Mouse (Mus musculus): ENCODE results near the gene E330021D16Rik. TPM values are rescaled to one million over a fixed set of nuclear protein-coding genes. Genes with fewer than 3 reads are reported as not detected.
A peak's percentile ranks its signal among the peaks of the same experiment; 100 is the strongest.

The E330021D16Rik gene
- polyA plus RNA-seq, 1 experiment from 2014 or later: not detected

- Histone ChIP-seq H3K4me1 (replicated peaks) (peaks cover 14% of the 10 kb centered on the region), H3K4me2 (no peak overlapping the region), H3K27me3 (no peaks in the 10 kb centered on the region), H3K9ac (no peak overlapping the region), H3K4me3 (no peak overlapping the region), H3K36me3 (no peaks in the 10 kb centered on the region), H3K9me3 (replicated peaks) (no peaks in the 10 kb centered on the region), H3K27ac (no peak overlapping the region)
- WGBS: 64% methylated on average over 17 of the region's 17 CpGs
- no peak for ATAC-seq (replicated peaks; ENCODE audit: insufficient number of reproducible peaks, insufficient read depth, low FRiP score, low read depth)
These were observed 3.8 kb upstream of the E330021D16Rik start for GRCm38 (mm10) chr6:136418889-136419835.

- H3K27ac ChIP-seq: no peak overlapping the region
These were observed 3.0 kb upstream of the E330021D16Rik start for GRCm38 (mm10) chr6:136418333-136418848.

DNA sequence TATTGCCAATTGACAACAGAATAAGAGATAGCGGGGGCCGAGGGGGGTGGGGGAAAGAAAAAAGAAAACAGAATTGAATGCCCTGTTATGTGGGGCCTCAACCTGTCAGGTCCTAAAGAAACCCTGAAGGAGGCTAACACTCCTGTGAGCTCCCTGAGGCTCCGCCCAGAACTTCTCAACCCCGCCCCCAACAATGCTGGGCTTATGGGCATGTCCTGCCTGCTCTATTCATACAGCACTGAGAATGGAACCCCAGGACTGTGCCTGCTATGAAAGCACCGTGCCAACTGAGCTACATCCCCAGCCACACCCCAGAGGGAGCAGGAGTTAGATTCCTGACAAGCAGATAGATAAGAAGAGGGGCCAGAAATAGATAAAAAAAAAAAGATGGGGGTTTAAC, 2.5 kb upstream of the E330021D16Rik start:
- Histone ChIP-seq H3K9ac (no peak overlapping the region), H3K9me3 (replicated peaks) (no peaks in the 10 kb centered on the region), H3K4me2 (peak overlapping the region; percentile 21; the same call in 1 of the 2 replicates), H3K4me3 (no peak overlapping the region), H3K27me3 (no peaks in the 10 kb centered on the region), H3K4me1 (replicated peaks) (peaks cover 14% of the 10 kb centered on the region), H3K36me3 (no peaks in the 10 kb centered on the region), H3K27ac (no peak overlapping the region)
- ATAC-seq (replicated peaks; ENCODE audit: insufficient number of reproducible peaks, insufficient read depth, low FRiP score, low read depth): no peak; the same call in 1 of the 2 replicates
- 70% methylated on average over 5 of the region's 5 CpGs for WGBS

More at GRCm38 (mm10) chr6:136418333-136418848, 3.0 kb upstream of the E330021D16Rik start:
- peaks cover 14% of the 10 kb centered on the region for H3K4me1 ChIP-seq (replicated peaks)
- no peaks in the 10 kb centered on the region for H3K27me3 ChIP-seq
- WGBS: 22% methylated on average over 8 of the region's 8 CpGs
- H3K9ac ChIP-seq: no peak overlapping the region
- H3K4me2 ChIP-seq: peak overlapping the region; percentile 21
- no peaks in the 10 kb centered on the region for H3K9me3 ChIP-seq (replicated peaks)
- no peak for ATAC-seq (replicated peaks; ENCODE audit: insufficient number of reproducible peaks, insufficient read depth, low FRiP score, low read depth)
- H3K4me3 ChIP-seq: no peak overlapping the region
- H3K36me3 ChIP-seq: no peaks in the 10 kb centered on the region

GRCm38 (mm10) chr6:136413856-136414362, 1.5 kb downstream of the E330021D16Rik start:
- H3K9me3 ChIP-seq (replicated peaks): no peaks in the 10 kb centered on the region
- no peak for ATAC-seq (replicated peaks; ENCODE audit: insufficient number of reproducible peaks, insufficient read depth, low FRiP score, low read depth)
- WGBS: 84% methylated on average over 5 of the region's 5 CpGs
- no peak overlapping the region for H3K4me3 ChIP-seq
- no peak overlapping the region for H3K27ac ChIP-seq
- H3K4me1 ChIP-seq (replicated peaks): peaks cover 9% of the 10 kb centered on the region
- H3K27me3 ChIP-seq: no peaks in the 10 kb centered on the region
- H3K36me3 ChIP-seq: no peaks in the 10 kb centered on the region
- H3K4me2 ChIP-seq: no peak overlapping the region
- no peak overlapping the region for H3K9ac ChIP-seq

DNA sequence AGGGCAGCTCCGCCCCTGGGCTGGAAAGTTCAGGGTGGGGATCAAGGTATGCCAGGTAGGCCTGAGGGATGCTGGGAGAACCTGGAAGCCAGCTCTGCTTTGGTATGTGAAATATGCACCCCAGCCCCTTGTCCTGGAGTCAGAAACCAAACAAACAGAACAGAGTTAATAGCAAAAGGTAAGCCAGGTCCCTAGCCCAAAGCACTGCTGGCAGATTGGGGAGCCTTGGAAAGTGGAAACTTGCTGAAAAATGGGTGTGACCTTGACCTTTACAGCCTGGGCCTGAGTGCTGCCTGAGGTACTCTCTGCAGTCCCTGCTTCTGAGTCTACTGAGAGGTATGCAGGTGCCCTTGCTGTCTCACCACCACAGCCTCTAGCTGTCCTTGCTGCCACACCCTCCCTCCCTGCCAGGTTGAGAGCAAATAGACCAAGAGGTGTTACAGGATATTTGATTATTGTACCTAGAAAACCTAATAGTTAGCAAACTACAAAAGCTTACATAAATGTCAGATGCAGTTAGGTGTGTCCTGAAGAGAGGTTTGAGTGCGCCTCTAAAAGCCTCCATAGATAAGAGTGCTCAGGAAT, 7.7 kb downstream of the E330021D16Rik start:
- Histone ChIP-seq H3K27me3 (no peaks in the 10 kb centered on the region), H3K4me1 (replicated peaks) (no peaks in the 10 kb centered on the region), H3K36me3 (no peaks in the 10 kb centered on the region), H3K27ac (no peak overlapping the region), H3K4me2 (no peak overlapping the region), H3K4me3 (no peak overlapping the region), H3K9me3 (replicated peaks) (no peaks in the 10 kb centered on the region), H3K9ac (no peak overlapping the region)
- 64% methylated on average over 2 of the region's 2 CpGs for WGBS
- ATAC-seq (replicated peaks; ENCODE audit: insufficient number of reproducible peaks, insufficient read depth, low FRiP score, low read depth): no peak

DNA sequence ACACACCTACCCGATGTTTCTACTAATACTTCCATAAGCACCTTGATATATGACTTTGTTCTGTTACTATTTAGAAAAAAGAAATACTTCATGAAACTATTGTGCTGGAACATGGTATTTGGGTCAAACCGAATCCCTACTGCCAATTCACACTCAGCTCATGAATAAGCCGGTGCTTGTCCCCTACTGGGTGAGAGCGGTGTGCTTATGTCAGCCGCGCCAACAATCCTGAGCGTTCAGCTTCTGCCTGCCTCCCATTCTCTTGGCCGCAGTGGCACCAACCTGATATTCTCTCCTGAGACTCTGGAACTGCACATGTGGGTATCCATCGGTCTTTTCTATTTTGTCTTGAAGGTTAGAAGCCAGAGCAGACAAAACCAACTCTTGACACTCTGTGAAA, 18.5 kb downstream of the E330021D16Rik start:
- no peaks in the 10 kb centered on the region for H3K27me3 ChIP-seq
- WGBS: 89% methylated on average over 9 of the region's 9 CpGs
- no peak overlapping the region for H3K9ac ChIP-seq
- no peaks in the 10 kb centered on the region for H3K36me3 ChIP-seq
- no peak overlapping the region for H3K4me2 ChIP-seq
- no peak overlapping the region for H3K4me3 ChIP-seq
- no peak for ATAC-seq (replicated peaks; ENCODE audit: insufficient number of reproducible peaks, insufficient read depth, low FRiP score, low read depth)
- H3K4me1 ChIP-seq (replicated peaks): no peaks in the 10 kb centered on the region
- 0 out of 2 replicates have a peak, but pooled peaks cover 2% of the 10 kb centered on the region for H3K9me3 ChIP-seq (replicated peaks)
- H3K27ac ChIP-seq: no peak overlapping the region

- H3K4me1 ChIP-seq (replicated peaks): no peaks in the 10 kb centered on the region
- no peak overlapping the region for H3K4me3 ChIP-seq
- H3K9me3 ChIP-seq (replicated peaks): 0 out of 2 replicates have a peak, but pooled peaks cover 2% of the 10 kb centered on the region
- H3K9ac ChIP-seq: no peak overlapping the region
- 56% methylated on average over 9 of the region's 9 CpGs for WGBS
- H3K27me3 ChIP-seq: no peaks in the 10 kb centered on the region
- H3K36me3 ChIP-seq: no peaks in the 10 kb centered on the region
- H3K27ac ChIP-seq: no peak overlapping the region
- ATAC-seq (replicated peaks; ENCODE audit: insufficient number of reproducible peaks, insufficient read depth, low FRiP score, low read depth): no peak
- no peak overlapping the region for H3K4me2 ChIP-seq
These were observed 25.1 kb downstream of the E330021D16Rik start for GRCm38 (mm10) chr6:136390262-136390661.

DNA sequence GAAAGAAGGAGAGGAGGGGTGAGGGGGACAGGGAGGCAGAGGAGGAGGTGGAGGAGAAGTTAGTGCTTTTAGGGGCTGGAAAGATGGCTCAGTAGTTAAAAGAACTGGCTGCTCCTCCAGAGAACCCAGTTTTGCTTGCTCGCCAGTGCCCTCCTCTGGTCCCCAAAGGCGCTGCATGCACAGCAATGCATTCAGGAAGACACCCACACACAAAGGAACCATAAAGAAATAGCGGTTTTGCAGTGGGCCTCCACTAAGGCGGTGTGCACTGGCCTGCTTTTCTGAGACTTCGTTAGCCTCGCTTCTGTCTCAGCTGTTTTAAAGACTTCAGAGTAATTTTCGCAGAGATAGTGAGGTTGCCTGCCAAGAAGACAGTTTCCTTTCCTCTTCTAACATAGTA, 30.1 kb downstream of the E330021D16Rik start:
- Histone ChIP-seq H3K9ac (no peak overlapping the region), H3K36me3 (no peaks in the 10 kb centered on the region), H3K27ac (no peak overlapping the region), H3K9me3 (replicated peaks) (no peaks in the 10 kb centered on the region), H3K4me2 (no peak overlapping the region), H3K4me1 (replicated peaks) (no peaks in the 10 kb centered on the region), H3K4me3 (no peak overlapping the region), H3K27me3 (no peaks in the 10 kb centered on the region)
- 76% methylated on average over 7 of the region's 7 CpGs for WGBS
- no peak for ATAC-seq (replicated peaks; ENCODE audit: insufficient number of reproducible peaks, insufficient read depth, low FRiP score, low read depth)

GRCm38 (mm10) chr6:136383218-136383617, 32.2 kb downstream of the E330021D16Rik start:
- no peaks in the 10 kb centered on the region for H3K4me1 ChIP-seq (replicated peaks)
- 77% methylated on average over 3 of the region's 3 CpGs for WGBS
- ATAC-seq (replicated peaks; ENCODE audit: insufficient number of reproducible peaks, insufficient read depth, low FRiP score, low read depth): no peak

GRCm38 (mm10) chr6:136376097-136376496, 39.3 kb downstream of the E330021D16Rik start:
- H3K4me1 ChIP-seq (replicated peaks): no peaks in the 10 kb centered on the region
- H3K27ac ChIP-seq: no peak overlapping the region
- H3K36me3 ChIP-seq: no peaks in the 10 kb centered on the region
- no peaks in the 10 kb centered on the region for H3K9me3 ChIP-seq (replicated peaks)
- no peak overlapping the region for H3K4me3 ChIP-seq
- H3K9ac ChIP-seq: no peak overlapping the region
- H3K27me3 ChIP-seq: no peaks in the 10 kb centered on the region
- no peak overlapping the region for H3K4me2 ChIP-seq
- no peak for ATAC-seq (replicated peaks; ENCODE audit: insufficient number of reproducible peaks, insufficient read depth, low FRiP score, low read depth)

More at GRCm38 (mm10) chr6:136383218-136383617, 32.2 kb downstream of the E330021D16Rik start:
- Histone ChIP-seq H3K27me3 (no peaks in the 10 kb centered on the region), H3K36me3 (no peaks in the 10 kb centered on the region), H3K9me3 (replicated peaks) (no peaks in the 10 kb centered on the region), H3K4me3 (no peak overlapping the region), H3K4me2 (no peak overlapping the region), H3K27ac (no peak overlapping the region), H3K9ac (no peak overlapping the region)

DNA sequence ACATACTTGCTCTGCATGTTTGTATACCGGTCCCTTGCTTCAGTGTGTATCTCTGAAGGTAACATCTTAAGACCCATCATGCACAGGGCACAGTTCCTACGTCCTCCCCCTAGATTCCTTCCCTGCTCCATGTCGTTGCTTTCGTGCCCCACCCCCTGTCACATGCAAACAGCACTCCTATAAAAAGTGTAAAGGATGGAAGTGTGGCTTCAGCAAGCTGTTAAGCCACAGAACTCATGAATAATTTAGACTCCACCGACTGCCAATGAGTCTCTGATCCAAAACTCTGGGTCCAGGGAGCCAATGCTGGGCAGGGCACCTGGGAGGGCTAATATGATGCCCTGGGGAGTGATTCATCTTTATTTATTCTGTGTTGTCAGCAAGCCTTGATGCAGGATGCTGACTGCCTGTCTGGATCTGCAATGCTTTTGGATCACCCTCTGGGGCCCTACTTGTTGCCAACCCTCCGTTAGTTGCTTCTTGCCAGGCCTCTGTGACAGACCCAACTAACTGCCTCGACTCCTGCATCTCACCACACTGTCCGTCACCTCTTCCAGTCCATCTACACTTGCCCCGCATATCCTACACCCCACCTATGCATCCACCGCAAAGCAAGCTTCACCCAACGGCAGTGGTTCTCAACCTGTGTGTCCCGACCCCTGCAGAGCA, 50.8 kb downstream of the E330021D16Rik start:
- Histone ChIP-seq H3K4me3 (no peak overlapping the region), H3K27me3 (no peaks in the 10 kb centered on the region), H3K4me2 (no peak overlapping the region), H3K9ac (no peak overlapping the region), H3K27ac (no peak overlapping the region), H3K9me3 (replicated peaks) (no peaks in the 10 kb centered on the region), H3K36me3 (no peaks in the 10 kb centered on the region), H3K4me1 (replicated peaks) (no peaks in the 10 kb centered on the region)
- ATAC-seq (replicated peaks; ENCODE audit: insufficient number of reproducible peaks, insufficient read depth, low FRiP score, low read depth): no peak
- 73% methylated on average over 12 of the region's 12 CpGs for whole genome bisulfite sequencing

Data from heart, embryonic 15.5 days (tissue).